Mouse (Mus musculus) hindbrain, embryonic 11.5 days (tissue): ENCODE results near the gene Svs5. TPM values are rescaled to one million over a fixed set of nuclear protein-coding genes. Genes with fewer than 3 reads are reported as not detected.

ENCODE experiments used
- ATAC-seq: fragments of 200-750 bp; cut with Nextera tagmentation; 2 replicates; pipeline ENCODE4 v1.8.0; 2017; ENCODE audit warnings: mild to moderate bottlenecking, moderate TSS enrichment, moderate library complexity; ENCODE audit not compliant: low FRiP score
- DNase-seq: peaks from one replicate; pipeline ENCODE4 v3.0.0-alpha.2; 2015; ENCODE audit warnings: low spot score
- H3K27ac ChIP-seq: fragments of 300-500 bp; sonication (generic); 2 replicates; pipeline ENCODE4 v1.5.1; 2014; ENCODE audit warnings: mild to moderate bottlenecking, low read depth, low read length
- H3K27me3 ChIP-seq: fragments of 300-500 bp; sonication (generic); 2 replicates; pipeline ENCODE4 v1.6.1; 2014; ENCODE audit warnings: mild to moderate bottlenecking, low read length, moderate library complexity, mixed read lengths; ENCODE audit not compliant: control insufficient read depth, insufficient read depth
- H3K36me3 ChIP-seq: fragments of 300-500 bp; sonication (generic); 2 replicates; pipeline ENCODE4 v1.6.1; 2014; ENCODE audit warnings: mild to moderate bottlenecking, low read length, moderate library complexity, mixed read lengths; ENCODE audit not compliant: control insufficient read depth, insufficient read depth
- H3K4me1 ChIP-seq: fragments of 300-500 bp; sonication (generic); replicated peaks from 2 replicates; pipeline ENCODE4 v1.6.1; 2014; ENCODE audit warnings: low read length, mixed read lengths; ENCODE audit not compliant: control insufficient read depth, insufficient read depth
- H3K4me2 ChIP-seq: fragments of 300-500 bp; sonication (generic); replicated peaks from 2 replicates; pipeline ENCODE4 v1.6.1; 2014; ENCODE audit warnings: mild to moderate bottlenecking, low read depth, low read length
- H3K4me3 ChIP-seq: fragments of 300-500 bp; sonication (generic); 2 replicates; pipeline ENCODE4 v1.5.1; 2014; ENCODE audit warnings: low read depth, low read length
- H3K9ac ChIP-seq: fragments of 300-500 bp; sonication (generic); 2 replicates; pipeline ENCODE4 v1.6.1; 2014; ENCODE audit warnings: low read depth, low read length
- H3K9me3 ChIP-seq: fragments of 300-500 bp; sonication (generic); 2 replicates; pipeline ENCODE4 v1.6.1; 2016; ENCODE audit warnings: low read length; ENCODE audit not compliant: control insufficient read depth
- WGBS: fragments of 180-500 bp; shearing (Covaris S2); extraction: QIAGEN DNeasy Blood & Tissue Kit; methylation state at CpG from one replicate; pipeline ENCODE4 v1.1.7; 2014; 5-methylcytosine and 5-hydroxymethylcytosine counted together
- polyA plus RNA-seq: library from polyadenylated mRNA; unstranded; fragments of >200 nt; fragmentation: Nextera tagmentation; extraction: Ambion mirVana; gene quantifications from 2 replicates; pipeline ENCODE4 v1.2.1, GENCODE M21; 2014

Svs5 gene
- polyA plus RNA-seq, 1 experiment from 2014 or later = not detected

- Histone ChIP-seq H3K4me3 (no peak overlapping the region), H3K9ac (no peak overlapping the region), H3K27ac (no peak overlapping the region), H3K27me3 (no peaks in the 10 kb centered on the region), H3K4me2 (no peak overlapping the region), H3K9me3 (no peaks in the 10 kb centered on the region), H3K36me3 (no peaks in the 10 kb centered on the region), H3K4me1 (no peaks in the 10 kb centered on the region)
- 90% methylated on average over 3 of the region's 3 CpGs for WGBS
- DNase-seq (no peak), ATAC-seq (no peak)
Measured at GRCm38 (mm10) chr2:164352697-164353096, 20.2 kb downstream of the Svs5 start.

GRCm38 (mm10) chr2:164353356-164353755 lies 20.8 kb downstream of the Svs5 start:
- ATAC-seq (no peak), DNase-seq (no peak)
- Histone ChIP-seq H3K27ac (no peak overlapping the region), H3K4me2 (no peak overlapping the region), H3K36me3 (no peaks in the 10 kb centered on the region), H3K27me3 (no peaks in the 10 kb centered on the region), H3K9me3 (no peaks in the 10 kb centered on the region), H3K9ac (no peak overlapping the region), H3K4me1 (no peaks in the 10 kb centered on the region), H3K4me3 (no peak overlapping the region)
- WGBS = 92% methylated on average over 11 of the region's 11 CpGs

- Histone ChIP-seq H3K4me1 (no peaks in the 10 kb centered on the region), H3K4me3 (no peak overlapping the region), H3K4me2 (no peak overlapping the region), H3K9ac (no peak overlapping the region), H3K9me3 (no peaks in the 10 kb centered on the region), H3K27me3 (no peaks in the 10 kb centered on the region), H3K27ac (no peak overlapping the region), H3K36me3 (no peaks in the 10 kb centered on the region)
- WGBS = 79% methylated on average over 11 of the region's 11 CpGs
- DNase-seq = no peak
- no peak for ATAC-seq
Measured at GRCm38 (mm10) chr2:164356177-164356967, 23.8 kb downstream of the Svs5 start.

- no peak overlapping the region for H3K4me2 ChIP-seq
- no peak overlapping the region for H3K4me3 ChIP-seq
- no peak overlapping the region for H3K9ac ChIP-seq
- no peak overlapping the region for H3K27ac ChIP-seq
- H3K27me3 ChIP-seq = no peaks in the 10 kb centered on the region
- ATAC-seq (no peak), DNase-seq (no peak)
- no peaks in the 10 kb centered on the region for H3K9me3 ChIP-seq
- H3K4me1 ChIP-seq = no peaks in the 10 kb centered on the region
- H3K36me3 ChIP-seq = no peaks in the 10 kb centered on the region
- WGBS = 80% methylated on average over 3 of the region's 3 CpGs
Measured at GRCm38 (mm10) chr2:164358373-164358772, 25.8 kb downstream of the Svs5 start.

GRCm38 (mm10) chr2:164359031-164359430 lies 26.5 kb downstream of the Svs5 start:
- Histone ChIP-seq H3K4me3 (no peak overlapping the region), H3K27me3 (no peaks in the 10 kb centered on the region), H3K4me1 (no peaks in the 10 kb centered on the region), H3K4me2 (no peak overlapping the region), H3K36me3 (no peaks in the 10 kb centered on the region), H3K9me3 (no peaks in the 10 kb centered on the region), H3K27ac (no peak overlapping the region), H3K9ac (no peak overlapping the region)
- ATAC-seq (no peak), DNase-seq (no peak)
- WGBS = 80% methylated on average over 5 of the region's 5 CpGs

GRCm38 (mm10) chr2:164359668-164360067 lies 27.1 kb downstream of the Svs5 start:
- Histone ChIP-seq H3K9ac (no peak overlapping the region), H3K9me3 (no peaks in the 10 kb centered on the region), H3K36me3 (no peaks in the 10 kb centered on the region), H3K27me3 (no peaks in the 10 kb centered on the region), H3K4me1 (no peaks in the 10 kb centered on the region), H3K4me3 (no peak overlapping the region), H3K4me2 (no peak overlapping the region), H3K27ac (no peak overlapping the region)
- ATAC-seq (no peak), DNase-seq (no peak)
- 78% methylated on average over 5 of the region's 5 CpGs for WGBS

- no peak overlapping the region for H3K27ac ChIP-seq
- H3K9me3 ChIP-seq = no peaks in the 10 kb centered on the region
- H3K27me3 ChIP-seq = no peaks in the 10 kb centered on the region
- H3K4me3 ChIP-seq = no peak overlapping the region
- H3K4me1 ChIP-seq = no peaks in the 10 kb centered on the region
- no peak overlapping the region for H3K4me2 ChIP-seq
- whole genome bisulfite sequencing = 32% methylated on average over 13 of the region's 13 CpGs
- ATAC-seq (no peak), DNase-seq (peak; percentile 5)
- H3K36me3 ChIP-seq = no peaks in the 10 kb centered on the region
- H3K9ac ChIP-seq = no peak overlapping the region
Measured at GRCm38 (mm10) chr2:164360974-164361657, 28.6 kb downstream of the Svs5 start.

GRCm38 (mm10) chr2:164366947-164367346 lies 34.4 kb downstream of the Svs5 start:
- Histone ChIP-seq H3K4me2 (no peak overlapping the region), H3K4me3 (no peak overlapping the region), H3K9me3 (no peaks in the 10 kb centered on the region), H3K9ac (no peak overlapping the region), H3K4me1 (no peaks in the 10 kb centered on the region), H3K27ac (no peak overlapping the region), H3K36me3 (no peaks in the 10 kb centered on the region), H3K27me3 (no peaks in the 10 kb centered on the region)
- no peak for DNase-seq
- ATAC-seq = no peak
- 87% methylated on average over 3 of the region's 3 CpGs for WGBS

GRCm38 (mm10) chr2:164368620-164369105 lies 36.1 kb downstream of the Svs5 start:
- no peak for ATAC-seq
- WGBS = 80% methylated on average over 6 of the region's 6 CpGs
- DNase-seq = no peak
- H3K9ac ChIP-seq = no peak overlapping the region
- no peaks in the 10 kb centered on the region for H3K4me1 ChIP-seq
- no peaks in the 10 kb centered on the region for H3K36me3 ChIP-seq
- H3K27ac ChIP-seq = no peak overlapping the region
- H3K4me2 ChIP-seq = no peak overlapping the region
- no peak overlapping the region for H3K4me3 ChIP-seq
- no peaks in the 10 kb centered on the region for H3K27me3 ChIP-seq
- no peaks in the 10 kb centered on the region for H3K9me3 ChIP-seq
